Mouse (Mus musculus): ENCODE data around the gene Itpr2.
"Not testable (repeated sequence)": the region's sequence is repeated elsewhere in the genome, so short reads cannot be mapped to it uniquely, and the experiment has no call there.

The Itpr2 gene

DNA sequence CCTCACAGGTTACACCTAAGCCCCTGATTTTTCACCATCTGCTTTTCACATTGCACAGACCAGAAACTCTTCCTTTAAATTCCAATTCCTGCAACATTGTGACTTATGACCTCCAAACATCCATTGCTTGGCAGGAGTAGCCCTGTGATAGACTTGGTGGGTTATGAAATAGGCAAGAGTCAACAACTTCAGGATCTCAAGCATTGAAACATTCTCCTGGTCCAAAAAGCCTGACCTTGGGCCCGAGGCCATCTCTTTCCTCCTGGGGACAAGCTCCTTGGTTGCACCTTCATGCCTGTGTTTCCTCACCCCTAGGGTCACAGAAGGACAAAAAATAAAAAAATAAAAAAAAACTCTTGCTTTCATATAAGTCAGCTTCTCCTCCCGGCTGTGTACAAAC, 32.1 kb downstream of the Itpr2 start:
- DNase-seq (ENCODE audit: low spot score in 2 of 2), result no peak

DNA sequence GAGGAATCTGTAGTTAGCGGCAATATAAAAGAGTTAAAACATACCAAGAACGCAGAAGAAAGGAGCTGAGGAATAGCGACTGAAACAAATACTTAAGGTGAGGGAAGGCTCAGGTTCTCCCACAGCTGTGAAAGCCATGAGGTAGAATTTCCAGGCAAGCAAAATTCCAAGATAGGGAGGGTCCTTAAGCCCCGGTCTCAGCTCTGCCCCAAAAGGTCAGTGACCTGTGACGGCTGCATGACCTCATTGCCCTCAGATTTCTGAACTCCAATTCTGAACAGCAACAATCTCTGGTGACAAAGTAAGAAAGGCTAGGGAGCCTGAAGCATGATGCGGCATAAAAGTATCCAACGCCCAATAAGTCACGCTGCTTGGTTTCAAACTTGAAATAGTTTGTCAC, 33.7 kb downstream of the Itpr2 start:
- no peak for DNase-seq (ENCODE audit: low spot score in 2 of 2)

DNA sequence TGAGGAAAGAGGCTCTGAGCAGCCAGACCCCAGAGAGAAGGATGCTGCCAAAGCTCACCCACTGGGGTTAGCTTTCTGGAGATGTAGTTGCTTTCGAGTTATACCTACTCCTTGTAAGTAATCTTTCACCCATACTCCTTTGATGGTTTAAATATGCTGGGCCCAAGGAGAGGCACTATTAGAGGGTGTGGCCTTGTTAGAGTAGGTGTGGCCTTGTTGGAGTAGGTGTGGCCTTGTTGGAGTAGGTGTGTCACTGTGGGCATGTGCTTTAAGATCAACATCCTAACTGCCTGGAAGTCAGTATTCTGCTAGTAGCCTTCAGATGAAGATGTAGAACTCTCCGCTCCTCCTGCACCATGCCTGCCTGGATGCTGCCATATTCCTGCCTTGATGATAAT, 37.4 kb downstream of the Itpr2 start:
- DNase-seq (ENCODE audit: low spot score in 2 of 2), result not testable (repeated sequence)

DNA sequence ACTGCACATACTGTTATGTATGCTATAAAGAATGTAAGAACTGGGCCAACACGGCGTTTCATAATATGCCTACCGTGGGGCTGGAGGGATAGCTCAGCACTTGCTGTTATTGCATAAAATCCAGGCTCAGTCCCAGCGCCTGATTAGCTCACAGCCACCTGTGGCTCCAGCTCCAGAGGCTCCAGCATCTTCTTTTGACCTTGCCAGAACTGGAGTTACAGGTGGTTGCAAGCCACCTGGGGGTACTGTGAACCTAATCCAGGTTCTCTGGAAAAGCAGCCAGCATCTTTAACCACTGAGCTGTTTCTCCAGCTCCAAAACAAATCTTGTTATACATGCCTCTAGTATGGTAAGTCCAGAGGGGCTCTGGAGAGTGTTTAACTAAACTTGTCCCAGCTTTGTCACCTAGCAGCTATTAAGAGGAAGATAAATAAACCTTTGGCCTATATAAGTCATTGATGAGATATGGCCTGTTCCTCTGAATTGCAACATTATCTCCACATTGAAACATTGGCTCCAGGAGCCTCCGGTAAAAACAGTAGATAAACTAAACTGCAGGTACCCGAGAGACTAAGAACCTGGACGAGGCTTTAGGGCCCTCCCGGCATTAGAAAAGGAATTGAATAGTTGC, 37.9 kb downstream of the Itpr2 start:
- no peak for DNase-seq (ENCODE audit: low spot score in 2 of 2)

DNA sequence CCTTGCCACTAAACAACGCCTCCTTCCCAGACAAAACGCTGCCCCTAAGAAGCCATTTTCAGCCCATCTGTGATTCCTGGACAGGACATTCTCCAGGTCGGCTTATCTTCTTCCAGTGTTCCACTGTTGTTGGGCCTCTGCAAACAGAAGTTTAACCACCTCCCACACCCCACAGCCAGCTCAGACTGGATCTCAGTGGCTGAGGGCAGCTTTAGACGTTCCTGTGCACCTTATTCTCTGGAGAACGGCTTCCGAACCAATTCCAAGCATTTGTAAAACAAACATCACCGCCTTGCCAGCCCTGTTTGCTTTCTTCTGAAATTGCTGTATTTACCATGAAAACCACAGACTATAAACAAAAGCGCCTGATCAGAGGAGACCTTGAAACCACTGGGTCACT, 41.1 kb downstream of the Itpr2 start:
- DNase-seq (ENCODE audit: low spot score in 2 of 2), result no peak

DNA sequence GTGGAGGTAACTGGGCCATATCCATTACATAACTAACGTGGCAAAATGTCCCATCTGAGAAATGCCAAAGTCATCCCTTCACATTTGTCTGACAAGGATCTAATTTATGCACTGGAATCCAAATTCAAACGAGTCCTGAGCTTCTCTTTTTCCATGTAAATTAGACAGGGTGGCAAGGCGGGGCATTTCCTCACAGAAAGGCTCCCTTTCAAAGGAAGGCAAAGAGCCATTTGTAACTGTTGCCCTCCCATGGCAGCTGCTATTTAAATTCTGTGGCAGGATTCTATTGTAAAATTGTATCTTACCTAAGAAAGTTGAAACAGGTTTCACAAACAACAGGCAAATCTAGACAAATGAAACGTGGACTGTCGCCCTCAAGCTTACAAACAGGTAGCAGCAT, 43.6 kb downstream of the Itpr2 start:
- no peak for DNase-seq (ENCODE audit: low spot score in 2 of 2)

DNA sequence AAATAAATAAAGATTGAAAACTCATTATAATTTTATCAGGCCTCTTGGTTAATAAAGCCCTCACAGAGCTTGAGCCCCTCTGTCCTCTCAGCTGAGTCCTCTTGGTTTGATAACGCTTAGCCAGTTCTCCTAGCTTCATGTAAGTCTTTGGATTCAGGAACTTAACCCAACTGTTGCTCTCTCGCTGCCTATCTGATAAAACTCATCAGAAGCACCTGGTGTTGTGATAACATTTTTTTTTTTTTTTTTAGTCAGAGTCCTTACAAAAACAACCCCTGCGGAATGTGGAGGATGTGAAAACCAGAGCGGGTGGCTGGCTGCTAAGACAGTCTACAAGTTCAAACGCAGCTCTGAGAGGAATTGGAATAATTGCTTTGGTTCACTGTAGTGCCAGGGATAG, 45.3 kb downstream of the Itpr2 start:
- DNase-seq (ENCODE audit: low spot score in 2 of 2), result no peak

DNA sequence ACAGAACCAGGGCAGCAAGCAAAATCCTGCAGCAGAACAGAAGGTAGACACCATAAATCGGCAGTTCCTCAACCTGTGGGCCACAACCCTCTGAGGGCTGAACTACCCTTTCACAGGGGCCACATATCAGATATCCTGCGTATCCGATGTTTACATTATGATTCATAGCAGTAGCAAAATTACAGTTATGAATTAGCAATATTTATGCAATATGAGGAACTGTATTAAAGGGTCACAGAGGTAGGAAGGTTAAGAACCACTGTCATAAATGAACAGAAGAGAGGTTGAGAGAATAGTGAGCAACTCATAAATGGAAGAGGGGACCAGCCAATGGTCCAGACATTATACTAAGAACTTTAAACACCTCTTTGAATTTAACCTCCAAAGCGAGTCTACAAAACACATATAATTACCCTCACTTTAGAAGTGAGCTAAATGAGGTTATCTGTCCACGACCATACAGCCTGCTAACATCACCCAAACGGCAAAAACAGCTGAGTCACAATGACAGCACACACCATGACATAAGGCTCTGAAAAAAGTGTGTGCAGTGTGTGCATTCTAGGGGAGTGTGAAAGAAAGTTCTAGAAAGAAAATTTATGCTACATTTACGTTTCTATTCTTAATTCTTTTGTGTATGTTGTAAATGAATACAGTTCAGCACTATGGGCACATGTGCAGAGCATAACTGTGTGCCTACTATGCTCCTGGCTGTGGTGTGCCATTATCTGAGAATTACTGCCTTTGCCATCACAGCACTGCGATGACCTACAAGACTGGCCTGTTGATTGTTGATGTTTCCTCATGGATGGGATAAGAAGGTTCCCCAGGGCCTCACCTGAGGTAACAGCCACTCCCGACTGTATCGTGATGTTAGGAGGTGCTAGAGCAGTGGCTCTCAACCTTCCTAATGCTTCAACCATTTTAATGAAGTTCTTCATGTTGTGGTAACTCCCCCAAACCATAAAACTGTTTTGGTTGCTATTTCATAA, 47.2 kb downstream of the Itpr2 start:
- DNase-seq (ENCODE audit: low spot score in 2 of 2), result no peak

DNA sequence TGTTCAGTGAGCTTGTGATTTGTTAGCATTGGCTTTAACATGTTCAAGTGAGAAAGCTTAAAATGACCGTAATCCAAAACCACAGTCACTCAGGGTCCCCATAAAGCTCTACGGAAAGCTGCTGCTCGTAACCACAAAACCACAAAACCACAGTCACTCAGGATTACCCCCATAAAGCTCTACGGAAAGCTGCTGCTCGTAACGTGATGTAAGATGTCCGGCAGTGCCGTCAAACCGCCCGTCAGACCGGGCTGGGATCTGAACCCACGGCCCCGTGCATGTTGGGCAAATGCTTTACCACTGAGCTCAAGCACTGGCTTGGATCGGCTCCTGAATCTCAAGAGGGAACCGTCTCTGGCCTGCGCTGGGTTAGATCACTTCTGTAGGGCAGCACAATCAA, 49.5 kb downstream of the Itpr2 start:
- DNase-seq (ENCODE audit: low spot score in 2 of 2), result peak in 1 of 2 experiments; percentile 5

DNA sequence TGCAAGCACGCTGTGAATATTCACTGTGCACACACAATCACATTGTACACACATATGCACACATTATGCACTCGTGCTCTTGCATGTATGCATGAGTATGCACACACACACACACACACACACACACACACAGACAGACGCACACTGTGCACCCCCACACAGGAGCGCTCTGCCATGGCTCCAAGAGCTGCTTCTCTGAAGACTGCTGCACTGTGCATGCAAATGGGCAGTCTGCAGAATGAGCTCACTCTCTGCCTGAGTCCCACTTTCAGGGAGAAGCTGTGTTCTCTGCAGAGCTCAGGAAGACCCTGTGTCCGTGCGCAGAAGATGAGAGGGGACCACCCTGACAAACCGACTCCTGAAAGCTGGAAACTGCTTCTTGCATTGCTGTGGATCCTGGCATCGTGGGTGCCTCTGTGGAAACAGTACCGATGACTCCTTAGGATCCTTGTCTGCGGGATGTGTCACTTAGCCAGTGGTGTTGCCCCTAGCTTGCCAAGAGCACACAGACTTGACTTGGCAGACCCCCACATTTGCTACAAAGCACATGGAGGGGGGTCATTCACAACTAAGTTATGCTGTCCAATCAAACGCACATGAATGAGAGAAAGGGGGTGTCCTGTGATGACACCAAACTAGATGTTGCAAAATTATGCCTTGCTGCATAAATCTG, 55.9 kb downstream of the Itpr2 start:
- no peak for DNase-seq (ENCODE audit: low spot score in 2 of 2)

DNA sequence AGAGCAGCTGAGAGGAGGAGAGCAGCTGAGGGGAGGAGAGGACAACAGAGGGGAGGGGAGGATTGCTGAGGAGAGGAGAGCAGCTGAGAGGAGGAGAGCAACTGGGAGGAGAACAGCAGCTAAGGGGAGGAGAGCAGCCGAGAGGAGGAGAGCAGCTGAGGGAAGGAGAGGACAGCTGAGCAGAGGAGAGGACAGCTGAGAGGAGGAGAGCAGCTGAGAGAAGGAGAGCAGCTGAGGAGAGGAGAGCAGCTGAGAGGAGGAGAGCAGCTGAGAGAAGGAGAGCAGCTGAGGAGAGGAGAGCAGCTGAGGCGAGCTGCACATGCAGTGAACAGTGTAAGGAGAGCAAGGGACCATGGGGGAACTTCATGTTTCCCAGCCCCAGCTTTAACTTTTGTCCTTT, 62.2 kb downstream of the Itpr2 start:
- no peak for DNase-seq (ENCODE audit: low spot score in 2 of 2)

DNA sequence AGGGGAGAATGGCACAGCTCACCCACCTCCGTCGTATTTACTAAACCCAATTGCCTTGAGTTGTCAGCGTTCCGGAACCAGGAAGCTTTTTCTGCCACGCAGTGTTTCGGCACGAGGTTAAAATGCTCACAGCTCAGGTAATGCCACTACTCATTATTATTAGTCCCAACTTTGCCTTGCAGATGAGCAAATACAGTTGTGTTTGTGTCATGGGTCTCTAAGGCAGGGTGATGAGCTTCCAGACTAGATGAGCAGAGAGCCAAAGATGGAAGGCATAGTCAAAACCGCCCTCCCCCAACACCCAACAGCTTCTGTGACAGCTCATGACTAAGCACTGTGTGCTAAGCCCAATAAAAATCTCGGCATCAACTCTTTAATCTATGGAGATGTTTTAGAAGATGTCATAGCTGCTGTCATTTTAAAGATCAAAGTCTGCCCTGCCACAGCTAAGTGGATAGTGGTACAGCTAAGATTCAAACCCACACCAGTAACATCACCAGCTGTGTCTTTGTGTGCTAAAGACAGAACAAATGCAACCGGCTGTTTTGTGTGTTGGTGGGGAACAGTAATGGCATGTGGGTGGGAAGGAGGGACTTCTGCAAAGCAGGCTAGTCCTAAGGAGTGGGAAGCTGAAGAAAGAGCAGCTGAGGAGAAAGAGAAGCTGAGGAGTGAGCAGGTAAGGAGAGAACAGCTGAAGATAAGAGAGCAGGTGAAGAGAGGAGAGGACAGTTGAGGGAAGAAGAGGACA, 62.8 kb downstream of the Itpr2 start:
- DNase-seq (ENCODE audit: low spot score in 2 of 2), result no peak

DNA sequence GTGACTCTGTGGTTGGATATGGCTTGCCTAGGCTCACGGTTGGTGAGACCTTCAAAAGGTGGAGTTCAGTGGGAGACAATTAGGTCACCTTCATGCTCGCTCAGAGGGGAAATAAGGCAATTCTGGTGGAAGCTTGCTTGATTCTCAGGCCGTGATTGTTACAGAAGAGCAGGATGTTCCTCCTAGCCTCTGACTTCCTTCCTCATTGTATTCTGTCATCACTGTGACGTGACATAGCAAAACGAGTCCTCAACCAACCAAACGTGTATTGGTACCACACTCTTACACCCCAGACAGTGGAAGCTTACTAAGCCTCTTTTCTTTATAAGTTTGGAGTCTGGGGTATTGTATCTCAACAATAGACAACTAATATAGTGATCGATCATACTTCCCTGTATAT, 64.0 kb downstream of the Itpr2 start:
- DNase-seq (ENCODE audit: low spot score in 2 of 2), result no peak

DNA sequence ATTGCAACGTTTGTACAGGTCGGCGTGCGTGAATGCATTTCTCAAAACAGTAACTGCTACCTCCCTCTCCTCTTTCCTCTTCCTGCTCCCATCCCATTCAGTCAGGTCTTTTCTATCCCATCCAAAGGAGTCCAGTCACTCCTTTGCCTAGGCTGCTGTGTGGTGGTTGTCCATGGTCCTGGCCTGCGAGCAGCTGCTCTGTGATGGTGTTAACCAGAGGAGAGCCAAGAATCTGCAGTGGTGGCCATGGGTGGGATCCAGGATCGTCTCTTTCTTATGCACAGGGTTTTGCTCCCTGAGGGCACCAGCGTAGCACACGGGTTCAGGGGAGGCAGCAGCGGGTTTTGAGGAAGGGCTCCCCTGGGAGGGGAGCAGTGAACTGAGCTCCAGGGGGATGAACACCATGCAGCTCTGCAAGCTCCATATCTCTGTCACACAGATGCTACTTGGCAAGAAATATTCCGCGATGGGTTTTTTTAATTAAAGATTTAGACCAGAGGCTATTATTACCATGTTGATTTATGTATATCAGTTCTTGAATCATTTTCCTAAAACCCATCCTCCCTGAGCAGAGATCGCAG, 65.0 kb downstream of the Itpr2 start:
- DNase-seq (ENCODE audit: low spot score in 2 of 2), result no peak

DNA sequence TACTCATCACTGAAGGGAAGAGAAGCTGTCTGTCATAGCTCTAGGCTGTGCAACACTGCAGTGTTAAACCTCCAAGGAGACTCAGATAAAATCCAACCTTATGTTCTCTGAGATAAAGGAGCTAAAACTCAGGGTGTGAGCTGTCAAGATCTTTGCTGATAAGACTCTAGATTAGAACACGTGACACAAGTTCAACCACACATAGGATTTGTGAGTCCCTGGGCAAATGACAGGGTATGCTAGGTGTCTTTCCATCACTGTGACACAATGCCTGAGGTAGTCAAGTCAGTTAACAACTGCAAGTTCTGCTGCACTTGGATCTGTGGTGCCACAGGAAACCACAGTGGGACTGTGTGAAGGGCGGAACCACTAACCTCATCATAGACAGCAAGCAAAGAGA, 67.8 kb downstream of the Itpr2 start:
- DNase-seq (ENCODE audit: low spot score in 2 of 2), result peak in 1 of 2 experiments; percentile 22

DNA sequence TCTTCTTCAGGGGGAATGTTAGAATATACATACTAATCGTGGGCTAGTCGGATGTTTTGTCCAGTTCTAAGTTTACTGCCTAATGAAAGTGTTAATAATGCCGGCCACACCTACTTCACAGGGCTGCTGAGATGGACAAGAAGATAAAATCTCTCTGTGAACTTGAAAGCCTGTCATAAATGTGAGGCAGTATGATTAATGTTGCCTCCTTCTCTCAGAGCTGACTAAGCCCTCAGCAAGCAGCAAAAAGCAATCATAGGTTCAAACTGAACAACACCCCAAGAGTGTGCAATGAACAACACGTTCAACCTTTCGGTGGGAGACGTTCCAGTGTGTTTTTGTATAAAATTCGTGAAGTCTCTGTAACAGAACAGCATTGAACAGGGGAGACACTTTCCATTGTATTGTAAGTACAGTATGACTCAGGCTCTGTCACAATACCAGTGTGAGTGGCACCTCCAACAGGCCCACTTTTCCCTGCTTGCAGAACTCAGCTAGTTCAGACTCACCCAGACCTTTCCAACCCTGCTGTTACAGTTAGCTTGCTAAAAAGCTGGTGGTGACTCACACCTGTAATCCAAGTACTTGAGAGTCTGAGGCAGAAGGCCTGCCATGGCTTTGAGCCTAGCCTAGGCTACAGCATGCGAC, 69.7 kb downstream of the Itpr2 start:
- DNase-seq (ENCODE audit: low spot score in 2 of 2), result no peak

DNA sequence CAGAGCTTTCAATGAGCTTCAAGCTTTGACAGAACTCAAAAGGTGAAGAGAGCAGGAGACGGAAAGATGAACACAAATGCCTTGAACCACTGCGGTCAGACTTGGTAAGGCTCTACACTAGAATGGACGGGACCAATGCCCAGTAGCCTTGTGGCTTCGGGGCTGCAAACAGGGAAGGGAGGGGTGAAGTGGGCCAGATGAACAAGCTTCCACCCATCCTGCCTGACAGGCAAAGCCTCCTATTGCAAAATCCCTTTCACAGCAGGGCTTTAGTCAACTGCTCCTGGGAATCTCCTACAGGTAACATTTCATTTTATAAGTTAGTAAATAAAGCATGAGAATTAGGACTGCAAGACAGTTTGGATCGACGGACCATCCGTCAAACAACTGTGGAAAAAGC, 70.2 kb downstream of the Itpr2 start:
- no peak for DNase-seq (ENCODE audit: low spot score in 2 of 2)

DNA sequence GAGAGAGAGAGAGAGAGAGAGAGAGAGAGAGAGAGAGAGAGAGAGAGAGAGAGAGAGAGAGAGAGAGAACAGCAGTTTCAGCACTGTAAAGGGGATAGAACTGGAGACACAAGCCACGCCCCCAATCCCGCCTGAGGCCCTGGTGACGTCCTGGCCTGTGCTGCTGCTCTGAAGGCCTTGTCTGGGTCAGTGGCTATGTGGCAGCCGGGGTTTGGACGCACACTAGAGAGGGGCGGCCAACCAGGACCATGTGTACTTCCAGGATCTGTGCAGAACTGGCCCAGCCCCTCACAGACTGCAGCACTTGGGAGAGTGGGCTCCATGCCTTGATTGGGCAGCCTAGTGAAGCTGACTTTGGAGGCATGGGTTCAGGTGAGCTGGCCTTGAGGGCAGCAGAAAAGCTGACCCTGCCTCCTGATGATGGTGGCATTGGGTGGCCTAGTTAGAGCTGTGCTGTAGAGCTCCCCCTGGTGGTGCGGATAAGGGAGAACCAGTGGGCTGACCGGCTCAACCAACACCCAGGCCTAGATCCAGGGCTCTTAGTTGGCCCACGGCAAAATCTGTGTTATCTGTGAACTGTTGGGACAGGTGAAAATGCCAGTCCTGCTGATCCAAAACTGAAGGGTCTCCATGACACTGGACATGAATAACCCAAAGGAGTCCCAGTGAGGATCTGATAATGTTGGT, 72.2 kb downstream of the Itpr2 start:
- DNase-seq (ENCODE audit: low spot score in 2 of 2), result peak; percentile 24 to 45

DNA sequence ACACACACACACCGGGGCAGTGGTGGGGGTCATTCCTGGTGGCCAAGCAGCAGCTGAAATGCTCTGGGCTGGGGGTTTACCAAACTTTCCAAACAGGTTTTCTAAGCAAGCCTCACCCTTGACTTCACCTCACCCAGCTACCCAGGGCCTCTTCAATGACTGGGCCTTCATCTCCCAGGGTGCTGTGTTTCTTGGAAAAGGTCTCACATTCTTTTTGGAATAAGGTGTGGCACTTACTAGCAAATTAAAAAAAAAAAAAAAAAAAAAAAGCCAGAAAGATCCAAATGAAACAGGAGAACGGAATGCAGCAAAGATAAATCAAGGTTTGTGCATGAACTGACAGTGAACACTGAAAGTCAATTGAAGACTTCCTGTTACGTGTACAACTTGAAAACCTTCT, 77.2 kb downstream of the Itpr2 start:
- no peak for DNase-seq (ENCODE audit: low spot score in 2 of 2)

DNA sequence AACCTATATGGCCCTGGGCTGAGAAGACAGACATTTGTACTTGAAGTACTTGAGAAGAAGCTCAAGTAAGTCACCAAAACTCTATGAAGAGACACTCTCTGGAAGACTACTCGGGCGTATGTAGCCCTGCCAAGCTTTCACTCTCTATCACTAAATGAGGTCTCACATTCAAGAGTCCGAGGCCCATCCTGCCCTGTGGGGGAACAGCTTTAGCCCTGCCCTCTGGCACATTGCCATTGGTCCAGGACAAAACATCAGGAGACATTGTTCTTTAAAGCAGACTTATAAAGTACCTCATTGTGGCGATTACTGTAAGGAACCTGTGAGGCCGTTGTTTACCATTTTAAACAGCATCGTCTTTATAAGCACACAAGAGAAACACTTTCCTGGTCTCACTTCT, 77.7 kb downstream of the Itpr2 start:
- DNase-seq (ENCODE audit: low spot score in 2 of 2), result no peak
